Mouse (Mus musculus) ES-Bruce4 (cell line): ENCODE results near the gene Lrrc4b.

Experiments used
- CTCF ChIP-seq: IDR thresholded peaks from one replicate; pipeline ENCODE4 v1.8.1; 2011; ENCODE audit warnings: low read depth, low read length
- POLR2A ChIP-seq: IDR thresholded peaks from one replicate; pipeline ENCODE4 v1.8.1; 2011; ENCODE audit warnings: low read length; ENCODE audit not compliant: insufficient read depth

DNA sequence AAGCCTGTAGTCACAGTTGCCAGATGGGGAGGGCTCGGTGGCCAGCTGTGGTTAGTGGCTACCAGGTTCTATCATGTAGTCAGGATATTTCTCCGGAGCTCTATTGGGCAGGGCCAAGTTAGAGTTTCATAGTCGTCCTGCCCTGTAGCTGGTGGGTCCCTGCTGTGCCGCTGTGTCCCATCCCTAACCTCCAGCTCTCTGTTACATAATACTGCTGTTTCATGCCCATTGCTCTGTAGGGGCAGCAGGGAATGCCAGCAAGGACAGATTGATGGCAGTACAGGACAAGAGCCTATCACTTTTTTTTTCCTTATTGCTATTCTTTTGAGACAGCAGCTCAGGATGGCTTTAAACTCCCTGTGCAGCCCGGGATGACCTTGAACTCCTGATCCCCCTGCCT lies 7.0 kb downstream of the Lrrc4b start:
- no peak for TF ChIP-seq CTCF
- no peak for TF ChIP-seq POLR2A
